Mouse (Mus musculus) midbrain, embryonic 12.5 days (tissue): Measurements from ENCODE around the gene Cep152. TPM values are rescaled to one million over a fixed set of nuclear protein-coding genes. Genes with fewer than 3 reads are reported as not detected.

ENCODE experiments used
- ATAC-seq: fragments of 200-750 bp; cut with Nextera tagmentation; 2 replicates; pipeline ENCODE4 v1.8.0; 2017; ENCODE audit warnings: low read depth, moderate TSS enrichment, moderate library complexity; ENCODE audit not compliant: low FRiP score
- H3K27ac ChIP-seq: fragments of 300-500 bp; sonication (generic); replicated peaks from 2 replicates; pipeline ENCODE4 v1.5.1; 2016; ENCODE audit warnings: mild to moderate bottlenecking
- H3K27me3 ChIP-seq: fragments of 300-500 bp; sonication (generic); 2 replicates; pipeline ENCODE4 v1.6.1; 2016; ENCODE audit warnings: mild to moderate bottlenecking
- H3K36me3 ChIP-seq: fragments of 300-500 bp; sonication (generic); 2 replicates; pipeline ENCODE4 v1.6.1; 2016
- H3K4me1 ChIP-seq: fragments of 300-500 bp; sonication (generic); 2 replicates; pipeline ENCODE4 v1.6.1; 2016
- H3K4me2 ChIP-seq: fragments of 300-500 bp; sonication (generic); replicated peaks from 2 replicates; pipeline ENCODE4 v1.6.1; 2016; ENCODE audit warnings: mild to moderate bottlenecking, moderate library complexity
- H3K4me3 ChIP-seq: fragments of 300-500 bp; sonication (generic); 2 replicates; pipeline ENCODE4 v1.5.1; 2016; ENCODE audit warnings: mild to moderate bottlenecking
- H3K9ac ChIP-seq: fragments of 300-500 bp; sonication (generic); replicated peaks from 2 replicates; pipeline ENCODE4 v1.6.1; 2016; ENCODE audit warnings: mild to moderate bottlenecking, moderate library complexity
- H3K9me3 ChIP-seq: fragments of 300-500 bp; sonication (generic); 2 replicates; pipeline ENCODE4 v1.6.1; 2016; ENCODE audit warnings: mild to moderate bottlenecking
- WGBS: fragments of 180-500 bp; shearing (Covaris S2); methylation state at CpG from one replicate; pipeline ENCODE4 v1.1.7; 2016; 5-methylcytosine and 5-hydroxymethylcytosine counted together
- polyA plus RNA-seq: library from polyadenylated mRNA; unstranded; fragments of >200 nt; fragmentation: Nextera tagmentation; extraction: Ambion mirVana; gene quantifications from 2 replicates; pipeline ENCODE4 v1.2.1, GENCODE M21; 2016

The Cep152 gene
- polyA plus RNA-seq, 1 experiment from 2014 or later = 8.8 TPM

DNA sequence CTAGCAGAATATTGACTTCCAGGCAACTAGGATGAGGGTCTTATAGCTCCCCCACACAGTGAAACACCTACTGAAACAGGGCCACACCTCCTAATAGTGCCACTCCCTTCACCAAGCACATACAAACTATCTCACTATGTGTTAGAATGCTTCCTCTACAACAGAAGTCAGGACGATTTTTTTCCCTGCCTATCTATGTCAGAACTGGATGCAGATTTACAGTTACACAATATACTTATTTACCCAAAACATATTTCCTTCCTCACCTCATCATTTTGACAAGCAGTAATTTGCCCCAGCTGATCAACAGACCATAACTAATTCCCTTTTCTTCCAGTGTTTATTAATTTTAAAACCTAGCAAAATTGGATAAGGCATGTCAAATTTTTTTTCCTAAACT, 81.3 kb downstream of the Cep152 start:
- Histone ChIP-seq H3K4me1 (no peaks in the 10 kb centered on the region), H3K4me2 (no peak overlapping the region), H3K27me3 (no peaks in the 10 kb centered on the region), H3K4me3 (no peak overlapping the region), H3K9me3 (no peaks in the 10 kb centered on the region), H3K36me3 (no peaks in the 10 kb centered on the region), H3K27ac (no peak overlapping the region), H3K9ac (no peak overlapping the region)
- ATAC-seq = no peak
- 81% methylated on average over 1 of the region's 1 CpGs for WGBS

DNA sequence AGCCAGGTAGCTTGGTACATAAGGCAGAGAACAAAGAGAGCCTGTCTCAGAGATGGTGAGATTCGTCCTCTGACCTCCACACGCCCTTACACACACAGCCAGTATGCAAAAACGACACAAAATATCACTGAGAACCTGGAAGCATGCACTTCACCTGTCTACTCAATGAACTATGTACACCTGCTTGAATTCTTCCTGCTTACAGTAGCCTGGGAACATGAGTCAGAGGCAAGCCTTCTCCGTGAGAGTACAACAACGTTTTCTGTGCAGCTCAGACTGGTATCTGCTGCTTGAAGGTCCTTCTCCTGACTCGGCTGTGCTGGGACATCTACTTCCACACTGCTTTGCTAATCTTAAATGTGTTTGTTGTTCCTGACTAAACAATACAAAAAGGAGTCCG, 83.5 kb downstream of the Cep152 start:
- Histone ChIP-seq H3K9ac (no peak overlapping the region), H3K36me3 (no peaks in the 10 kb centered on the region), H3K4me3 (no peak overlapping the region), H3K27ac (no peak overlapping the region), H3K4me1 (no peaks in the 10 kb centered on the region), H3K4me2 (no peak overlapping the region), H3K9me3 (no peaks in the 10 kb centered on the region), H3K27me3 (no peaks in the 10 kb centered on the region)
- WGBS = 85% methylated on average over 7 of the region's 7 CpGs
- no peak for ATAC-seq

DNA sequence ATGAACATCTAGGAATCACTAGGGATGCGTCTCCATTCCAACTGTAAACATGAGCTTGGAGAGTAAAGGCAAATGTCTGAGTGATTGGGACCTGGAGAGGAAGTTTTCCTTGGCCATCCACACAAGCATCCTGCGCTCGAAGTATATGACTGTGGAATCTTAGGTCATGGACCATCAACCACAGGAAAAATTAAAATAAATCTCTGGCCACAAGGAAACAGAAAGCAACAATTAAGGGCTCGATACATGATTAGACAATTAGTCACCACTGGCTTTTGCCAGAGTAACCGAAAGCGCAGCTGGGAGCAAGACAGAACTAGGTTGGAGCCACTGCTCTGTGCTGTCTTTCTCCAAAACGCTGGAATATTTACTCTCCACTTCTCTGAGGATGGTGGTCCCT, 84.3 kb downstream of the Cep152 start:
- no peak for ATAC-seq
- WGBS = 89% methylated on average over 7 of the region's 7 CpGs

DNA sequence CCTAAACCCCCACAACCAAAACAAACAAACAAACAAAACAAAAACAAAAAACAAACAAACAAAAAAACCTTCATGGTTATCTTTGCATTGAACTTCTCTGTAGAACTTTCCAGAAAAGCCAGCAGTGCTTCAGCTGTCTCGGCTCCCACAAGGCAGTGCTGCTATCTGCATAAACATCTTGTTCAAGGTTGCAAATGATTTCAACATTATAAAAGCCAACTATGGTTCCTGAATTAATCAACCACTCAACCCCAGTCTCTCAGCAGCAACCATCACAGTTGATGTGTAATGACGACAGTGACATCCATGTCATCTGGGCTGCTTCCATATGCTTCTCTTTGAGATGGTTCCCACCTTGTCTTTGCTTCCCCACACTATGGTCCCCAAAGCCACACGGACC, 85.3 kb downstream of the Cep152 start:
- H3K4me2 ChIP-seq = no peak overlapping the region
- H3K4me1 ChIP-seq = no peaks in the 10 kb centered on the region
- H3K4me3 ChIP-seq = no peak overlapping the region
- ATAC-seq = no peak
- no peaks in the 10 kb centered on the region for H3K9me3 ChIP-seq
- 87% methylated on average over 3 of the region's 3 CpGs for WGBS
- H3K36me3 ChIP-seq = no peaks in the 10 kb centered on the region
- H3K9ac ChIP-seq = no peak overlapping the region
- no peaks in the 10 kb centered on the region for H3K27me3 ChIP-seq
- no peak overlapping the region for H3K27ac ChIP-seq

More for the DNA sequence above, 84.3 kb downstream of the Cep152 start:
- Histone ChIP-seq H3K9ac (no peak overlapping the region), H3K27ac (no peak overlapping the region), H3K4me2 (no peak overlapping the region), H3K9me3 (no peaks in the 10 kb centered on the region), H3K27me3 (no peaks in the 10 kb centered on the region), H3K4me1 (no peaks in the 10 kb centered on the region), H3K4me3 (no peak overlapping the region), H3K36me3 (no peaks in the 10 kb centered on the region)

DNA sequence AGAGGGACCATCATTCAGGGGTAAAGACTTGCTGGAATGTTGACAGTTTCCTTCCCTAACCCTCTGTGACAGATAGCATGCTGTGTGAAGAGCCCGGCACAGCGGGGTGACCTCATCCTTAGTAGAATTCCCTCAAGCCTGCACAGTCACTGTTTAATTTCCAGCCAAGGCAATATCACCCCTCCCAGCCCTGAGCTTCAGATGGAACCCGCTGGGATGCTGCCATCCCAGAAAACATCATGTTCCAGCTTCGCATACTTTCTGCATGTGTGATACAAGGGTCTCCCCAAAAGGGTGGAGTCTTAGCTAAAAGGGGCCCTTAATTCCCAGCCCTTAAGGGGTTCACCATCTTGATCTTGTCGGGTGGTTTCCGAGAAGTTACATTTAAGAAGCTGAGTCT, 94.2 kb downstream of the Cep152 start:
- Histone ChIP-seq H3K36me3 (no peaks in the 10 kb centered on the region), H3K9me3 (no peaks in the 10 kb centered on the region), H3K27me3 (no peaks in the 10 kb centered on the region), H3K9ac (no peak overlapping the region), H3K4me2 (no peak overlapping the region), H3K4me1 (no peaks in the 10 kb centered on the region), H3K27ac (no peak overlapping the region), H3K4me3 (no peak overlapping the region)
- no peak for ATAC-seq
- WGBS = 82% methylated on average over 6 of the region's 6 CpGs

DNA sequence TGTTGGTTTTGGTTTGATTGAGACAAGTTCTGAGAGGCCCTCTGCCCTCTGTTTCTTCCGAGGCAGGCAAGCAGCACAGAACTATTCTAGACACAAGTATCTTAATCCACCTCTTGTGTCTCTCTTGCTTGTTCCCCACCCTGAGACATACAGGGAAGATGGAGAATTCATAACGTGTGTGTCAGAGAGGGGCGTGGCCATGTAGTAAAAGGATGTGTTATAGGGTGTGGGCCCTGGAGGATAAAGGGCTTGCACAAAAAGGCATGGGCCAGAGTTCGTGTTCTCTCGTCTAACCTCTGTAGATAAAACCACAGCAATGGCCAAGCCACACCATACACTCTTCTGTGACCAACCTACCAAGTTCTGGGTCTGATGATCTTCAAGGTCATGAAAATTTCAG, 98.3 kb downstream of the Cep152 start:
- no peaks in the 10 kb centered on the region for H3K9me3 ChIP-seq
- no peak overlapping the region for H3K27ac ChIP-seq
- no peaks in the 10 kb centered on the region for H3K4me1 ChIP-seq
- H3K9ac ChIP-seq = no peak overlapping the region
- H3K4me3 ChIP-seq = no peak overlapping the region
- H3K27me3 ChIP-seq = no peaks in the 10 kb centered on the region
- H3K4me2 ChIP-seq = no peak overlapping the region
- no peaks in the 10 kb centered on the region for H3K36me3 ChIP-seq
- no peak for ATAC-seq
- WGBS = 81% methylated on average over 5 of the region's 5 CpGs

DNA sequence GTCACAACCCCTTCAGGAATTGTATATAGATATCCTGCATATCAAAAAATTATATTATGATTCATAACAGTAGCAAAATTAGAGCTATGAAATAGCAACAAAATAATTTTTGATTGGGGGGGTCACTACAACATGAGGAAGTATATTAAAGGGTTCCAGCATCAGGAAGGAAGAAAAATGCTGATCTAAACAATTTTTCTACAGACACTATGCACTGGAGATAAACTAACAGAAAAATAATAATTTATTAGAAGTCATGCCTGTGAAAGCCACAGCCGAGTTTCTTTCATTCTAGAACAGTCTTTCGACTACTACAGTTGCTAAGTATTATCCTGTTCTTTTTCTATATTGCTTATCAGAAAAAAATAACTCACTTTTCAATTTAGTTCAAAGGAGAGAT, 99.4 kb downstream of the Cep152 start:
- ATAC-seq = no peak

DNA sequence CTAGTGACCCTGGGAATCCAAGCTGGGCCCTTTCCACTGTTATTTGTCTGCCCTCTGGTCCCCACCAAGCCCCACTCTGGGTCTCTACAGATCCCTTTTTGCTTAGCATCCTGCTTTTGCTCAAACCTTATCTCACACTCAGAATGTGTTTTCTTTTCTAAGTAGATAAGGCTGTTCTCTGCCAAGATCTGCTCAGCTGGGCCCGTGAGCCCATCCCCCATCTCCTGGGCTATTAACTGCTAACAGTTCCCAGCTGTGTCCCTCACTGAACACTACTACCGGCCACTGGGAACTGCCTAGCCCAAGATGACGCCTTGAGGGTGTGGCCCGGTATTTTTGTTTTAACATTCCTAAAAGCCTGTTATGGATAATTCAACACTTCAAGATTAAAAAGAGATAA, 108.3 kb downstream of the Cep152 start:
- H3K4me1 ChIP-seq = peaks cover 4% of the 10 kb centered on the region; the same call in 1 of the 2 replicates
- no peak overlapping the region for H3K27ac ChIP-seq
- 36% methylated on average over 4 of the region's 4 CpGs for WGBS
- H3K9me3 ChIP-seq = no peaks in the 10 kb centered on the region
- ATAC-seq = no peak
- H3K27me3 ChIP-seq = no peaks in the 10 kb centered on the region
- no peaks in the 10 kb centered on the region for H3K36me3 ChIP-seq
- no peak overlapping the region for H3K4me3 ChIP-seq
- no peak overlapping the region for H3K4me2 ChIP-seq
- H3K9ac ChIP-seq = no peak overlapping the region

More for the DNA sequence above, 99.4 kb downstream of the Cep152 start:
- 88% methylated on average over 2 of the region's 2 CpGs for WGBS
- H3K4me2 ChIP-seq = no peak overlapping the region
- H3K4me3 ChIP-seq = no peak overlapping the region
- H3K9me3 ChIP-seq = no peaks in the 10 kb centered on the region
- H3K36me3 ChIP-seq = no peaks in the 10 kb centered on the region
- H3K27me3 ChIP-seq = no peaks in the 10 kb centered on the region
- H3K9ac ChIP-seq = no peak overlapping the region
- no peak overlapping the region for H3K27ac ChIP-seq
- no peaks in the 10 kb centered on the region for H3K4me1 ChIP-seq

DNA sequence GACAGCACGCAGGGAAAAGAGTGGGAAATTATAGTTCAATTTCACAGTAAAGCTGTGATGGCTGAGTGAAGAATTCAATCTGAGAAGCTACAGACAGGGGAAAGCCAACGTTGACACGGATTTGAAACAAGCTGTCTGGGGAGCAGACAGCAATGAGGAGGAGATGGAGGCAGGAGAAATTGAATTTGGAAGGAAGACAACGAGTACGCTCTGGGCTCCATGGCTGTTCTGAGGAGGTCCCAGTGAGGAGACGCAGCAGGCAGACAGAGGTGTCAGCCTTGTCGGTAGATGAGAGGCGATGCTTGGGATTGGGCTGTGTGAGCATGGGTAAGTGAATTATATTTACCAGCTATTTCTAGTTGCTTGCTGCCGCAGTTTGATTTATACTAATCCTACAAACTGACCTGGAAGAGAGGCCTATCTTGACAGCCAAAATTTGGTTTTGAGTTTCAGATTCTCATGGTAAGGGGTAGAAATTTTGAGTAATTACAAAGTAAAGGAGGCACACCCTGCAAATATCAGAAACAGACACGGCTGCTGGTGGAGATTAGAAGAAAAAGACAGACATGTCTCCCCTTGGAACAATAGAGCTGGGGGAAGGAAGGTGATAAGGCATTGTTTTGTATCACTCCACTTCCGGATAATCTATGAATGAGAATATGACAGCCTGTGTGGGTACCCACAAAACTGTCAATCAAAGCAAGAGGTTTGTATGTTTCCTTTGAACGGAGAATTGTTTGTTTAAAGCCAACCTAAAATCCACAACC, 109.4 kb downstream of the Cep152 start:
- H3K4me2 ChIP-seq = no peak overlapping the region
- H3K27ac ChIP-seq = no peak overlapping the region; the same call in 1 of the 2 replicates
- H3K9me3 ChIP-seq = no peaks in the 10 kb centered on the region
- no peaks in the 10 kb centered on the region for H3K27me3 ChIP-seq
- no peaks in the 10 kb centered on the region for H3K36me3 ChIP-seq
- H3K4me1 ChIP-seq = peaks cover 4% of the 10 kb centered on the region; the same call in 1 of the 2 replicates
- H3K9ac ChIP-seq = no peak overlapping the region
- no peak for ATAC-seq
- no peak overlapping the region for H3K4me3 ChIP-seq
- 78% methylated on average over 12 of the region's 12 CpGs for WGBS

DNA sequence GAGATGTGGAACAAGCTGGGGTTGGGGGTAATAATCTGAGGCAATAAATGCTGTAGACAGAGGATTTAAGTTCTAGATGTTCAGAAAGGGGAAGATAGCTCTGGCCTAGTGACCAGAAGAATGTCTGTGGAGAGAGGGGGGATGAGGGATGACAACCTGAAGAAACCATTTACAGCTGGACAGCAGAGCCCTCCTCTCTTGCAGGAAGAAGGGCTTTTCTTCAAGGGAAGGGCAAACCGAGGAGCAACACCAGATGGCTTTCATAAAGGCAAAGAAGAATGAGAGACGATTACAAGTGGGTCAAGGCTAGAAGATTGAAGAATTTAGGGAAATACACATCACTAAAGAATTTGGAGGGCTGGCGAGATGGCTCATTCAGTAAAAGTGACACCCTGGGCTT, 110.5 kb downstream of the Cep152 start:
- no peaks in the 10 kb centered on the region for H3K36me3 ChIP-seq
- H3K4me2 ChIP-seq = no peak overlapping the region
- no peaks in the 10 kb centered on the region for H3K27me3 ChIP-seq
- peaks cover 4% of the 10 kb centered on the region; the same call in 1 of the 2 replicates for H3K4me1 ChIP-seq
- no peak overlapping the region for H3K27ac ChIP-seq
- no peak overlapping the region for H3K4me3 ChIP-seq
- no peaks in the 10 kb centered on the region for H3K9me3 ChIP-seq
- ATAC-seq = no peak
- WGBS = 62% methylated on average over 3 of the region's 3 CpGs
- H3K9ac ChIP-seq = no peak overlapping the region

Other genes starting within 250 kb of the Cep152 start
- 0.15 and 0.33 TPM in 2 replicates for gene Gm9913, start 120.0 kb downstream of the Cep152 start, polyA plus RNA-seq
- 10.9 and 11.2 TPM in 2 replicates for gene Fbn1, start 117.1 kb downstream of the Cep152 start, polyA plus RNA-seq
- gene Eid1, start 48.0 kb upstream of the Cep152 start, polyA plus RNA-seq = 298 and 327 TPM in 2 replicates
- 1.3 and 2.1 TPM in 2 replicates for gene Shc4, start 99.0 kb upstream of the Cep152 start, polyA plus RNA-seq
- gene Secisbp2l, start 157.8 kb upstream of the Cep152 start, polyA plus RNA-seq = 28.1 and 30.5 TPM in 2 replicates
- gene Galk2, start 234.0 kb upstream of the Cep152 start, polyA plus RNA-seq = 29.6 and 30.5 TPM in 2 replicates
- gene Cops2, start 234.0 kb upstream of the Cep152 start, polyA plus RNA-seq = 79.7 and 80.7 TPM in 2 replicates